Mouse (Mus musculus) intestine, postnatal 0 days (tissue): Measurements from ENCODE around the gene Dtnb. TPM values are rescaled to one million over a fixed set of nuclear protein-coding genes. Genes with fewer than 3 reads are reported as not detected.

ENCODE experiments used
- ATAC-seq: fragments of 200-750 bp; cut with Nextera tagmentation; 2 replicates; pipeline ENCODE4 v1.8.0; 2017; ENCODE audit warnings: mild to moderate bottlenecking, moderate TSS enrichment, moderate library complexity
- H3K27ac ChIP-seq: fragments of 300-500 bp; sonication (generic); 2 replicates; pipeline ENCODE4 v1.5.1; 2014; ENCODE audit warnings: mild to moderate bottlenecking, low read depth, low read length, moderate library complexity
- H3K27me3 ChIP-seq: fragments of 300-500 bp; sonication (generic); replicated peaks from 2 replicates; pipeline ENCODE4 v1.6.1; 2014; ENCODE audit warnings: low read length, mixed read lengths; ENCODE audit not compliant: control insufficient read depth, insufficient read depth
- H3K36me3 ChIP-seq: fragments of 300-500 bp; sonication (generic); 2 replicates; pipeline ENCODE4 v1.6.1; 2014; ENCODE audit warnings: mild to moderate bottlenecking, moderate library complexity; ENCODE audit not compliant: control insufficient read depth, insufficient read depth
- H3K4me1 ChIP-seq: fragments of 300-500 bp; sonication (generic); replicated peaks from 2 replicates; pipeline ENCODE4 v1.6.1; 2014; ENCODE audit warnings: antibody characterized with exemption, low read length, mixed read lengths; ENCODE audit not compliant: control insufficient read depth, insufficient read depth
- H3K4me2 ChIP-seq: fragments of 300-500 bp; sonication (generic); replicated peaks from 2 replicates; pipeline ENCODE4 v1.6.1; 2014; ENCODE audit warnings: low read depth, mild to moderate bottlenecking, moderate library complexity
- H3K4me3 ChIP-seq: fragments of 300-500 bp; sonication (generic); 2 replicates; pipeline ENCODE4 v1.5.1; 2014; ENCODE audit warnings: low read depth, low read length
- H3K9ac ChIP-seq: fragments of 300-500 bp; sonication (generic); 2 replicates; pipeline ENCODE4 v1.6.1; 2014; ENCODE audit warnings: mild to moderate bottlenecking, low read depth, low read length
- H3K9me3 ChIP-seq: fragments of 300-500 bp; sonication (generic); 2 replicates; pipeline ENCODE4 v1.6.1; 2016; ENCODE audit warnings: mixed run types; ENCODE audit not compliant: control insufficient read depth
- CTCF ChIP-seq: sonication (generic); IDR thresholded peaks from 2 replicates; pipeline ENCODE4 v1.5.1; 2016; ENCODE audit warnings: low read depth, mild to moderate bottlenecking, control low read depth, antibody characterized with exemption, moderate library complexity
- WGBS: fragments of 180-500 bp; shearing (Covaris S2); extraction: QIAGEN DNeasy Blood & Tissue Kit; methylation state at CpG from one replicate; pipeline ENCODE4 v1.1.7; 2014; 5-methylcytosine and 5-hydroxymethylcytosine counted together
- polyA plus RNA-seq: library from polyadenylated mRNA; unstranded; fragments of >200 nt; fragmentation: Nextera tagmentation; extraction: Ambion mirVana; gene quantifications from 2 replicates; pipeline ENCODE4 v1.2.1, GENCODE M21; 2015

Gene Dtnb
- polyA plus RNA-seq, 1 experiment from 2014 or later = 9.8 TPM

DNA sequence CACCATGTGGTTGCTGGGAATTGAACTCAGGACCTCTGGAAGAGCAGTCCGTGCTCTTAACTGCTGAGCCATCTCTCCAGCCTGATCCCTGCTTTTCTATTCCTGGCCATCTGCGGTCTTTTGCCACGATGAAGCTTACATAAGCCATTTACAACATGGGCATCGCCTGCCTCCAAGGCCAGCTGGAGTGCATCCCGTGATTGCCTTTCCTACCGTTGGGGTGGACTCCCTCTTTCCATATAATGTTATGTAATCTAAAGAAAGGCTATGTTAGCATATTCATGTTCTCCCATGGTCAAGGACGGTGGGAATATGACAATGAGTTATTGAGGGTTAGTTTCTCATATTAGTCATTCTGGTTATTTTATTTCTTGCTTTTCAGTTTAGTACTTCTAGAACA is 91.2 kb downstream of the Dtnb start:
- H3K4me3 ChIP-seq = no peak overlapping the region
- ATAC-seq = no peak
- H3K27me3 ChIP-seq = no peaks in the 10 kb centered on the region
- H3K4me1 ChIP-seq = no peaks in the 10 kb centered on the region
- no peak overlapping the region for H3K27ac ChIP-seq
- no peaks in the 10 kb centered on the region for H3K36me3 ChIP-seq
- H3K9me3 ChIP-seq = no peaks in the 10 kb centered on the region
- no peak overlapping the region for H3K4me2 ChIP-seq
- no peak overlapping the region for H3K9ac ChIP-seq
- WGBS = 69% methylated on average over 7 of the region's 7 CpGs
- TF ChIP-seq CTCF = no peak

DNA sequence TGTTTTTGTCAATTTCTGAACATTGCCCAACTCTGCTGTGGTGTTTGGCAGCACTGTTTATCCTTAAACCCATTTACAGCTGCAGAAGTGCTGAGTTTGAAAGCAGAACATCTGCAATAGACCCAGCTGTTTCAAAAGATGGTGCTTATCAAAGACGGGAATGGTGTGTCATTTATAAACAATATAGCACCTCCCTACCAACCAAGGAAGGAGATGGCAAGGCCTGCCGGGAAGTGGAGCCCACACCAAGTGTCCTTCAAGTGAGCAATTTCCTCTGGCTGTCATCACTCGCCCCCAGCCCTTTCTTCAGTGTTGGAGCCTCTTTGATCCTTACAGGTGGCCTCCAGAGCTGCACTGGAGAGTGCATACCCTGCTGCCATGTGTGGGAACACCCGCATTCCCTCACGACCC is 97.8 kb downstream of the Dtnb start:
- no peak for ATAC-seq
- Histone ChIP-seq H3K4me3 (no peak overlapping the region), H3K9me3 (no peaks in the 10 kb centered on the region), H3K27me3 (no peaks in the 10 kb centered on the region), H3K4me1 (no peaks in the 10 kb centered on the region), H3K27ac (no peak overlapping the region), H3K9ac (no peak overlapping the region), H3K36me3 (no peaks in the 10 kb centered on the region), H3K4me2 (no peak overlapping the region)
- no peak for TF ChIP-seq CTCF
- WGBS = 39% methylated on average over 5 of the region's 5 CpGs

DNA sequence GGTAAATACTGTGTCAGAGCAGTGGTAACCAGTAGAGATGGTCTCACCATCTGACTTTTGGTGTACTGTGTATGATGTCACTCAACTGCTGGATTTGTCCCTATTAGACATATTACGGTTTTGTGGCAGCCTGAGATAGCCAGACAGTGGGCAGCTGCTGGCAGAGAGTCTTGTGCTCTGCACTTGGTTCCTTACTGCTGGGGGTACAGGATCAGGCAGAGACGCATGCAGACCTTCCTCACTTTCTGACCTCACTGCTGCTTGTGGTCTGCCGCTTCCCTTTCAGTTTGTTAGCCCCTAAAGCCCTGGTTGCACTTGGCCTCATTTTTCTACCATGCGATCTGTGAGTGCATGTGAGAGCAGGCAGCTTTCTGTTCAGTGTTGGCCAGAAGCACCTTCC is 98.9 kb downstream of the Dtnb start:
- no peak overlapping the region for H3K9ac ChIP-seq
- no peak overlapping the region for H3K27ac ChIP-seq
- 75% methylated on average over 4 of the region's 4 CpGs for WGBS
- H3K4me3 ChIP-seq = no peak overlapping the region
- no peak overlapping the region for H3K4me2 ChIP-seq
- H3K36me3 ChIP-seq = no peaks in the 10 kb centered on the region
- H3K27me3 ChIP-seq = no peaks in the 10 kb centered on the region
- ATAC-seq = no peak
- no peaks in the 10 kb centered on the region for H3K9me3 ChIP-seq
- TF ChIP-seq CTCF = no peak
- no peaks in the 10 kb centered on the region for H3K4me1 ChIP-seq

DNA sequence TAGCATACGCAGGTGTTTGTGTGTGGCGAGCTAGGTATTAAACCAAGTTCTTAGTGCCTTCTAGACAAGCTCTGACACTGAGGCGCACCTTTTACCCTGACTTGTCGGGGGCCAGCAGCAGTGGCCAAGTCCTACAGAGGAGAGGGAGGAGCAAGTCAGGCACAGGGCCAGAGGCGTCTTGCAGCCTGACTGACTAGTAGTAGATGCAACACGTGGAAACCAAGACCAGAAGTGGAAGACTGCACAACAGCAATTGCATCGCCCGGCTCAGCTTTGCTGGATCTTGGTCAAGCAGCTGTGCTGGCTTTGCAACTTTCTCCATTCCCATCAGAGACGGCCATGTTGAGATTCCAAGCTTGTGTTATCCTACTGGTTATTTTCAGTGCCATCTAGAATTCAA is 100.6 kb downstream of the Dtnb start:
- ATAC-seq = no peak
- 73% methylated on average over 9 of the region's 9 CpGs for WGBS
- H3K4me1 ChIP-seq = no peaks in the 10 kb centered on the region

DNA sequence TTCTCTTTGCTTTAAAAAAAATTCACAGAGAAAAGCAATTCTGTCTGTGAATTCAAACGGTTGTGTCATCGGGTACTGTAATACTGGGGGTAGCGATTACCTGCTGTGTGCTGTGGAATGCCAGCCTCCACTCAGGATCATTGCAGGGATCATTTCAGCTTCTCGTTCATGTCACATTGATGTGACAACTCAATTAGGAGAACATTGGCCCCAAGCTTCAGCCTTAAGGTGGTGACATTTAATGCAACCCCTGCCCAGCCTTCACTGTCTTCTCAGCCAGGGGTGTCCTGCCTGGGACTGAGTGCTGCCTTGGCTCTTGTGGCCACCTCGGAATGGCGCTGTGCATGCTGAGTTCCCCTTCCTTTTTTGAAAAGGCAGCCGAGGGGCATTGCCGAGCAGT is 101.7 kb downstream of the Dtnb start:
- H3K9me3 ChIP-seq = no peaks in the 10 kb centered on the region
- no peak overlapping the region for H3K9ac ChIP-seq
- H3K27me3 ChIP-seq = no peaks in the 10 kb centered on the region
- H3K4me1 ChIP-seq = no peaks in the 10 kb centered on the region
- H3K27ac ChIP-seq = no peak overlapping the region
- TF ChIP-seq CTCF = no peak
- H3K36me3 ChIP-seq = no peaks in the 10 kb centered on the region
- no peak overlapping the region for H3K4me3 ChIP-seq
- 83% methylated on average over 8 of the region's 8 CpGs for WGBS
- H3K4me2 ChIP-seq = no peak overlapping the region
- ATAC-seq = no peak

More for the DNA sequence above, 100.6 kb downstream of the Dtnb start:
- Histone ChIP-seq H3K27ac (no peak overlapping the region), H3K4me3 (no peak overlapping the region), H3K4me2 (no peak overlapping the region), H3K9ac (no peak overlapping the region), H3K36me3 (no peaks in the 10 kb centered on the region), H3K9me3 (no peaks in the 10 kb centered on the region), H3K27me3 (no peaks in the 10 kb centered on the region)
- no peak for TF ChIP-seq CTCF

DNA sequence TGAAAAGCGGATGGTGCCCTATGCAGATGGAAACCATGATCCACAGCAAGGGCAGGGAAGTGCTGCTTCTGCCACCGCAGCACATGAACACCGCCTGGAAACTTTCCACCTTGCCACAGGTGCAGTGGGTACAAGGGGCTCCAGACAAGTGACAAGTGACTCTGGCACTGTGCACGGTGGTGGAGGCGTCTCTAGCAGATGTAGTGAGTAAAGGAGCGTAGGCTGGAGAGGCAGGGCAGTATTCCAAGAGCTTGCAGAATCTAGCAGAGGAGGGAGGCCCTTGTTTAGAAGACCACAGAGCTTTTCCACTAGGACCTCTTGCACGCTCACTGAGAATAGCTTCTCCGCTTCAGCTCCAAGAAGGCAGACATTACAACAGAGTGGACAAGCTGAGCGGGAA is 102.7 kb downstream of the Dtnb start:
- ATAC-seq = no peak
- Histone ChIP-seq H3K9ac (no peak overlapping the region), H3K27ac (no peak overlapping the region), H3K4me2 (no peak overlapping the region), H3K4me3 (no peak overlapping the region), H3K9me3 (no peaks in the 10 kb centered on the region), H3K27me3 (no peaks in the 10 kb centered on the region), H3K4me1 (no peaks in the 10 kb centered on the region), H3K36me3 (no peaks in the 10 kb centered on the region)
- no peak for TF ChIP-seq CTCF
- 87% methylated on average over 9 of the region's 9 CpGs for WGBS

DNA sequence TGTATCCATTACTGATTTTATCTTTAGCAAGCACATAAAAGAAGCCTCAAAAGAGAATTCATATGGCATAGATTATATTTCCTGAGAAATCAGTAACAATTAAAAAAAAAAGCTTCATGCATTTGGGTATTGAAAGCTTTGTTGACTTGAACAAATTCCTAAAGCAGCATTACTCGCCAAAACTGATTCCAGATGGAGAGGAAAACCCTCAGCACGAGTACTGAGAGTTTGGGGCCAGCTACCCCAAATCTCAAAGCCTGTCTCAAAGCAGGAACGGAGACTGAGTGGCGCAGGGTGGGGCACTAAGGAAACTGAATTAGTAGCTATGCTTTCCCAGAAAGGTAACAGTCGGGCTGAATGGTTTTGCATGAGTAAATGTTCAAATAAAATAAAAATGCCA is 108.5 kb downstream of the Dtnb start:
- no peak overlapping the region for H3K4me3 ChIP-seq
- WGBS = 81% methylated on average over 5 of the region's 5 CpGs
- H3K27ac ChIP-seq = no peak overlapping the region
- no peaks in the 10 kb centered on the region for H3K9me3 ChIP-seq
- no peak overlapping the region for H3K4me2 ChIP-seq
- H3K9ac ChIP-seq = no peak overlapping the region
- no peaks in the 10 kb centered on the region for H3K4me1 ChIP-seq
- no peak for TF ChIP-seq CTCF
- no peaks in the 10 kb centered on the region for H3K36me3 ChIP-seq
- no peaks in the 10 kb centered on the region for H3K27me3 ChIP-seq
- no peak for ATAC-seq
